Mouse (Mus musculus) liver, embryonic 14.5 days (tissue): ENCODE measurements at regions not wholly inside any gene's neighbourhood (a gene's known extent, or its start where the extent isn't known, plus 50 kb on each side); places are given as distances from the start of the nearest gene placed in this dataset.

Experiments used
- ATAC-seq: fragments of 200-750 bp; cut with Nextera tagmentation; 2 replicates; pipeline ENCODE4 v1.8.0; 2017; ENCODE audit warnings: moderate number of reproducible peaks, mild to moderate bottlenecking, moderate library complexity; ENCODE audit not compliant: insufficient read depth
- DNase-seq, 3 experiments: peaks; one replicate each; pipeline ENCODE4 v3.0.0-alpha.2; 2012 to 2013; ENCODE audit warnings: low read depth in 3 of 3, low spot score in 3 of 3
- H3K27ac ChIP-seq: fragments of 300-500 bp; sonication (generic); 2 replicates; pipeline ENCODE4 v1.5.1; 2014; ENCODE audit warnings: moderate library complexity, mild to moderate bottlenecking, control low read depth, inconsistent platforms
- H3K27me3 ChIP-seq: fragments of 300-500 bp; sonication (generic); 2 replicates; pipeline ENCODE4 v1.6.1; 2014; ENCODE audit warnings: mild to moderate bottlenecking, low read length, moderate library complexity; ENCODE audit not compliant: control insufficient read depth, insufficient read depth
- H3K36me3 ChIP-seq: fragments of 300-500 bp; sonication (generic); replicated peaks from 2 replicates; pipeline ENCODE4 v1.6.1; 2014; ENCODE audit warnings: low read depth; ENCODE audit not compliant: control insufficient read depth, insufficient read depth
- H3K4me1 ChIP-seq, 2 experiments: fragments of 200-500 bp in 1 of 2; fragments of 300-500 bp in 1 of 2; sonication (generic) in 1 of 2; replicated peaks; 2 replicates each; pipeline ENCODE4 v1.6.1; 2012 to 2014; ENCODE audit warnings: antibody characterized with exemption in 1 of 2, inconsistent platforms in 1 of 2, low read length in 1 of 2; ENCODE audit not compliant: control insufficient read depth in 2 of 2, insufficient read depth in 2 of 2
- H3K4me2 ChIP-seq: fragments of 300-500 bp; sonication (generic); 2 replicates; pipeline ENCODE4 v1.6.1; 2014; ENCODE audit warnings: low read depth, mild to moderate bottlenecking, control low read depth, moderate library complexity
- H3K4me3 ChIP-seq, 2 experiments: fragments of 200-500 bp in 1 of 2; fragments of 300-500 bp in 1 of 2; sonication (generic) in 1 of 2; 2 replicates each; pipeline ENCODE4 v1.5.1; 2012 to 2014; ENCODE audit warnings: low read depth in 2 of 2, low read length in 2 of 2, mild to moderate bottlenecking in 2 of 2, control low read depth in 1 of 2, inconsistent platforms in 1 of 2, moderate library complexity in 1 of 2; ENCODE audit not compliant: insufficient read depth in 1 of 2
- H3K9ac ChIP-seq: fragments of 300-500 bp; sonication (generic); replicated peaks from 2 replicates; pipeline ENCODE4 v1.6.1; 2014; ENCODE audit warnings: mild to moderate bottlenecking, control low read depth, moderate library complexity
- H3K9me3 ChIP-seq: fragments of 300-500 bp; sonication (generic); 2 replicates; pipeline ENCODE4 v1.6.1; 2016; ENCODE audit warnings: low read length, mixed read lengths; ENCODE audit not compliant: control insufficient read depth
- CTCF ChIP-seq: IDR thresholded peaks from 2 replicates; pipeline ENCODE4 v1.5.1; 2016; ENCODE audit warnings: antibody characterized with exemption, low read depth, control low read depth
- EP300 ChIP-seq: IDR thresholded peaks from 2 replicates; pipeline ENCODE4 v1.6.1; 2016; ENCODE audit warnings: antibody characterized with exemption, low read depth
- WGBS: fragments of 180-500 bp; shearing (Covaris S2); extraction: QIAGEN DNeasy Blood & Tissue Kit; methylation state at CpG from one replicate; pipeline ENCODE4 v1.1.7; 2014; ENCODE audit not compliant: insufficient replicate concordance; 5-methylcytosine and 5-hydroxymethylcytosine counted together

GRCm38 (mm10) chr12:91963239-91963638 is 114.3 kb upstream of the Sel1l start:
- TF ChIP-seq CTCF (no peak), EP300 (no peak)
- no peaks in the 10 kb centered on the region for H3K9me3 ChIP-seq
- H3K4me2 ChIP-seq: no peak overlapping the region
- H3K27me3 ChIP-seq: no peaks in the 10 kb centered on the region
- H3K4me1 ChIP-seq: no peaks in the 10 kb centered on the region
- DNase-seq: no peak
- no peak overlapping the region for H3K27ac ChIP-seq
- H3K9ac ChIP-seq: no peak overlapping the region
- H3K36me3 ChIP-seq: no peaks in the 10 kb centered on the region
- no peak overlapping the region for H3K4me3 ChIP-seq
- ATAC-seq: no peak
- WGBS: 52% methylated on average over 5 of the region's 5 CpGs

DNA sequence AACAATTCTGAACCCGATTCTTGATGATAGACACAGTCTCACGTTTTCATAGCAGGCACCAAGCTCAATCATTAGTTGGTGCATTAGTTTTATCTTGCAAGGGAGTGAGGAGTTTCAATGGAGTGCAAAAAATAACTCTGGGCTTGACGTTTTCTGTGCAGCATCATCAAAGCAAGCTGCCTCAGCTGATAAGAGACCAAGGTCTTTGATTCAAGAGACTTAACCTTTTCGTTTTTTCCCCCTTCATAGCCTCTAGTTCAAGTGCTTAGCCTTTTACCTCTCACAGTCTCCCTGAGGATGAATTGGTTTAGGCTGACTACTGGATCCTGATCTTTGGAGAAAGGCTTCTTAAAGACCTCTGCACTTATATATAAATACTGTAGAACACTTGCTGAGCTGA is 109.1 kb upstream of the Sel1l start:
- 25% methylated on average over 4 of the region's 4 CpGs for WGBS
- ATAC-seq: no peak
- DNase-seq: no peak
- Histone ChIP-seq H3K9ac (no peak overlapping the region), H3K36me3 (no peaks in the 10 kb centered on the region), H3K4me2 (no peak overlapping the region), H3K4me1 (no peaks in the 10 kb centered on the region), H3K4me3 (no peak overlapping the region), H3K27ac (no peak overlapping the region), H3K27me3 (no peaks in the 10 kb centered on the region), H3K9me3 (no peaks in the 10 kb centered on the region)
- TF ChIP-seq EP300 (no peak), CTCF (no peak)

DNA sequence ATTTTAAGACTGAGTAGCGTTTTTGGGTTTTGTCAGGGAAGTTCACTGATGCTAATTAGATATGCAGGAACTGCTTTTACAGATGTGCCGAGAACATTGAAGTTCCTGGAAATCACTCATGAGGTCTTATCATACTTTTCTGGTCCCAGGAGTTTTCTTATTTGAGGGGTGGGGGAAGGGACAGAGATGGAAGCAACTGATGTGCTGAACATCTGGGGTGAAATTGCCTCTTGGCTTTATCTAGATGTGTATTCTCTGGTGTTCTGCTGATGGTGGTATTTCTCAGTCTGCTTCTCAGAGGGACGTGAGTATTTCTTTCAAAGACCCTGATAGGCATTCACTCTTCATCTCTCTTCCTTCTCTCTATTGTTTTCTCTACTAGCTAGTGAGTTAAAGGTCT is 107.5 kb upstream of the Sel1l start:
- Histone ChIP-seq H3K4me3 (no peak overlapping the region), H3K36me3 (no peaks in the 10 kb centered on the region), H3K27me3 (no peaks in the 10 kb centered on the region), H3K9ac (no peak overlapping the region), H3K4me1 (no peaks in the 10 kb centered on the region), H3K4me2 (no peak overlapping the region), H3K9me3 (no peaks in the 10 kb centered on the region), H3K27ac (no peak overlapping the region)
- ATAC-seq (no peak), DNase-seq (no peak)
- 35% methylated on average over 3 of the region's 3 CpGs for whole genome bisulfite sequencing
- TF ChIP-seq CTCF: no peak
- TF ChIP-seq EP300: no peak

DNA sequence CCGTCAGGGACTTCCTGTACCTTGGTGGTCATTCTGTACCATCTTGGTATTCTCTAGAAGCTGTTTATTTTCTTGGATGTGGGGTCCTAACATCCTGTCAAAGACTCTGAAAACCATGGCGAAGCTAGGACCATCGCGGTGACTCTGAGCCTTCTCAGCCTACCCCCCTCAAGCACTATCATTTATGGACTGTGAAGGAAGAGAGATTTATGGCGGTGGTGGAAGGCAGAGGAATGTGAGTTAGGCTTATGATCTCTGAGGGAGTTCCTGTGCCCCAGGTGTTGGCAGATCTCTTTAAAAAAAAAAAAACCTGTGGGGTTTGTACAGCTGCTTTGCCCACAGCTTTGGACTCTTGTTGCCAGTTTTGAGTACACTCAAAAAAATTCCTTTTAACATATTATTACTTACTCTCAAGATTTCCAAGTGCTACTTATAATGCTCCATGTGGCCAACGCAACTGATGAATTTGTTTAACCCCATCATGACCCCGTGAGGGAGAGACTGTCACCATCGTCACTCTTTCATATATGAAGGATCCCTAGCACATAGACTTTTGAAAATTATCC is 99.7 kb upstream of the Sel1l start:
- no peaks in the 10 kb centered on the region for H3K9me3 ChIP-seq
- DNase-seq (no peak), ATAC-seq (no peak)
- no peak overlapping the region for H3K9ac ChIP-seq
- H3K4me1 ChIP-seq: no peaks in the 10 kb centered on the region
- no peak overlapping the region for H3K4me2 ChIP-seq
- H3K27ac ChIP-seq: no peak overlapping the region
- H3K4me3 ChIP-seq: no peak overlapping the region
- WGBS: 64% methylated on average over 8 of the region's 8 CpGs
- no peaks in the 10 kb centered on the region for H3K36me3 ChIP-seq
- no peaks in the 10 kb centered on the region for H3K27me3 ChIP-seq
- TF ChIP-seq CTCF (no peak), EP300 (no peak)

GRCm38 (mm10) chr12:91947998-91948397 is 99.0 kb upstream of the Sel1l start:
- no peaks in the 10 kb centered on the region for H3K4me1 ChIP-seq
- WGBS: 50% methylated on average over 3 of the region's 3 CpGs
- H3K27ac ChIP-seq: no peak overlapping the region
- no peak overlapping the region for H3K9ac ChIP-seq
- H3K36me3 ChIP-seq: no peaks in the 10 kb centered on the region
- no peak for TF ChIP-seq EP300
- TF ChIP-seq CTCF: no peak
- H3K4me2 ChIP-seq: no peak overlapping the region
- H3K4me3 ChIP-seq: no peak overlapping the region
- H3K27me3 ChIP-seq: no peaks in the 10 kb centered on the region
- no peaks in the 10 kb centered on the region for H3K9me3 ChIP-seq
- ATAC-seq (no peak), DNase-seq (no peak)
